Mouse (Mus musculus) retina, postnatal 1 day (tissue): ENCODE results near the gene Foxo1.

Source experiments
- DNase-seq: peaks from one replicate; pipeline ENCODE4 v3.0.0-alpha.2; 2012

The Foxo1 gene

GRCm38 (mm10) chr3:52320516-52321270 lies 52.6 kb downstream of the Foxo1 start:
- no peak for DNase-seq

GRCm38 (mm10) chr3:52322401-52323385 lies 54.6 kb downstream of the Foxo1 start:
- DNase-seq = peak; percentile 27

- no peak for DNase-seq
These were observed 56.9 kb downstream of the Foxo1 start for GRCm38 (mm10) chr3:52325006-52325405.

DNA sequence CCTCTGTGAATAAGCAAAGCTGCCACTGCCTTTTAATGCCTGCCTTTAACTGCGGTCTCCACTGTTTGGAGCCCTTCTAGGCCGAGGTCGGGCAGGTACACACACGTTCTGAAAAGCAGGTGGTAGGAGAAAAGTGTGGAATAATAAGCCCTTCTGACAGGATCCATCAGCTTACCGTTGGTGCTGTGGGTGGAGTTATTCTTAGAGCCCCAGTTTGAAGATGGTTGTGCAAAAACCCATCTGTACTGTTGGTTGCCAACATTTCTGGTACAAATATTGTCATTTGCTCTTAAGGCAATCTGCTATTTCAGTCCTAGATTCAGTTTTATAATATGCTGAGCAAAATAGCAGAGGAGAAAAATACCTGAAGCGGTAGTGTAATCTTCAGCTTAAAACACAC lies 58.6 kb downstream of the Foxo1 start:
- DNase-seq = no peak

DNA sequence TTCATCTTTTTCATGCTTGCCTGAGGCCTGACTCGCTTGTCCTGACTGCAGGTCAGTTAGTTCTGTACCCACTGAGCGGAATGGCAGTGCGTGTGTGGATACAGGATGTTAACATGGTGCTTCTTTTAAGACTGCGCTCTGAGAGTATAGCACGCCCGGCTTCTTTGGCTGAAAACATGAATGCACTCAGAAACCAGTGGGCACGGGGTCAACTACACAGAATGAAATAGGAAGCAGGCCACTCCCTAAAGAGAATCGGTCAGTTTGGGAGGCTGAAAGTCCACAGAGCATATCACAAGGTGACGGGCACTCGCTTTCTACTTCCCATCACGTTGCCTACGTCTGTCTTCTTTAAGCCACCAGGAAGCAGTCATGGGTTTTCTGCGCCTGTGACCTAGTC lies 59.0 kb downstream of the Foxo1 start:
- no peak for DNase-seq

DNA sequence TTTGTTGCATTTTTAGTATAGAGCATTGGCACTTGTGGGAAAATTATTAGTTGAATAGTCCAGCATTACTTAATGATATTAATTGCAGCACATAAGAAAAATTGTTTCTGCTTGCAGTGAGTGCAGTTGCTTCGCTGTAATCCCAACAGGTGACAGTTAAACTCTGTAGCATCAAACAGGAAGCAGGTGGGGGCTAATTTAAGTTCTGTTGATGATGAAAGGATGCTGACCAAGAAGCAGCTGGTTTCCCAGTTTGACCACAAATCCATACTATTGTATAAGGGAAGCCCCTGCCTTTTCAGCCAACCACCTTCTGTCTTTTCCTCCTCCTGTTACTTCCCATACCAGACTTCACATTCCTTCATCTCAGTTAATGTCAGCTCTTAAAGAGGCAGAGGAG lies 63.6 kb downstream of the Foxo1 start:
- DNase-seq = no peak

DNA sequence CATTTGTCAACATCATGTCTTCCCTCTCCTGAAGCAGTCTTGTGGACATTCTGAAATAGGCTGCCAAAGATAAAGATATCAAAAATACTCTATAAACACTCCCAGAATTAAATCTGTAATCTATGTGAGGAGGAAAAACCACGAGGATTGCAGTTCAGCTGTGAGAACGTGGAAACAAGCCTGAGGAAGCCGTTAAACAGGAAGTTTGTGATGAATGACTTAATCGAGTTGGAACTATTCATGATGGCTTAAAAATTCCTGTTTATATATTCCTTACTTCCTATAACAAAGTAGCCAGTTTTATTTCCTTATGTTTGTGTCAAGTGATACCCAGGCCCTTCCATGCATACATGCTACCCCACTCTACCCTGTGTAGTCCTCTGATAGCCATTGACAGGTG lies 70.6 kb downstream of the Foxo1 start:
- no peak for DNase-seq

GRCm38 (mm10) chr3:52340336-52341034 lies 72.3 kb downstream of the Foxo1 start:
- no peak for DNase-seq

- DNase-seq = no peak
These were observed 74.1 kb downstream of the Foxo1 start for GRCm38 (mm10) chr3:52342226-52342625.

DNA sequence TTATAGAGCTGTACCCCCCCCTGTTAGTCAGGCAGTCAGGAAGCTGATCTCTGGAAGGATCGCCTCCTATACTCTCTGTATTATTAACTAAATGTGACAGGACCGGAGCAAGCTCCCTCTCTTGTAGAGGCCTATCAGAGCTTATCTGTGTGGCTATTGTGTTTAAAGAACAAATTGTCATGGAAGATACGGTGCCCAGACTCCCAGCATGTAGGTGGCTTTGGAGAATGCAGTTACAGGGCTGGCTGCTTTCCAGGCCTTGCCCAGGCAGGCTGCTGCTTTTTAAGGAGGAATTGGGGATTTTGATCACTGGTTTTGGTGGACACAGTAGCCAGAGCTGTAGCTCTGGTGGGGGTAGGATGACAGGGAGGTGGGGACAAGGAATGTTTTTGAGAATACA lies 74.7 kb downstream of the Foxo1 start:
- DNase-seq = peak; percentile 53

GRCm38 (mm10) chr3:52343270-52344070 lies 75.3 kb downstream of the Foxo1 start:
- DNase-seq = no peak

DNA sequence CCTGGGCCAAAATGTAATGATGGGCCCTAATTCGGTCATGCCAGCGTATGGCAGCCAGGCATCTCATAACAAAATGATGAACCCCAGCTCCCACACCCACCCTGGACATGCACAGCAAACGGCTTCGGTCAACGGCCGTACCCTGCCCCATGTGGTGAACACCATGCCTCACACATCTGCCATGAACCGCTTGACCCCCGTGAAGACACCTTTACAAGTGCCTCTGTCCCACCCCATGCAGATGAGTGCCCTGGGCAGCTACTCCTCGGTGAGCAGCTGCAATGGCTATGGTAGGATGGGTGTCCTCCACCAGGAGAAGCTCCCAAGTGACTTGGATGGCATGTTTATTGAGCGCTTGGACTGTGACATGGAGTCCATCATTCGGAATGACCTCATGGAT lies 77.7 kb downstream of the Foxo1 start:
- DNase-seq = no peak

DNA sequence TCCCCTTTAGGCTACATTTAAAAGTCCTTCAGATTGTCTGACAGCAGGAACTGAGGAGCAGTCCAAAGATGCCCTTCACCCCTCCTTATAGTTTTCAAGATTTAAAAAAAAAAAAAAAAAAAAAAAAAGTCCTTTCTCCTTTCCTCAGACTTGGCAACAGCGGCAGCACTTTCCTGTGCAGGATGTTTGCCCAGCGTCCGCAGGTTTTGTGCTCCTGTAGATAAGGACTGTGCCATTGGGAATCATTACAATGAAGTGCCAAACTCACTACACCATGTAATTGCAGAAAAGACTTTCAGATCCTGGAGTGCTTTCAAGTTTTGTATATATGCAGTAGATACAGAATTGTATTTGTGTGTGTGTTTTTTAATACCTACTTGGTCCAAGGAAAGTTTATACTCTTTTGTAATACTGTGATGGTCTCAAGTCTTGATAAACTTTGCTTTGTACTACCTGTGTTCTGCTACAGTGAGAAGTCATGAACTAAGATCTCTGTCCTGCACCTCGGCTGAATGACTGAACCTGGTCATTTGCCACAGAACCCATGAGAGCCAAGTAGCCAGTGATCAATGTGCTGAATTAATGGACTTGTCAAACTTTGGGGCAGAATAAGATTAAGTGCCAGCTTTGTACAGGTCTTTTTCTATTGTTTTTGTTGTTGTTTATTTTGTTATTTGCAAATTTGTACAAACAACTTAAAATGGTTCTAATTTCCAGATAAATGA lies 79.0 kb downstream of the Foxo1 start:
- no peak for DNase-seq

DNA sequence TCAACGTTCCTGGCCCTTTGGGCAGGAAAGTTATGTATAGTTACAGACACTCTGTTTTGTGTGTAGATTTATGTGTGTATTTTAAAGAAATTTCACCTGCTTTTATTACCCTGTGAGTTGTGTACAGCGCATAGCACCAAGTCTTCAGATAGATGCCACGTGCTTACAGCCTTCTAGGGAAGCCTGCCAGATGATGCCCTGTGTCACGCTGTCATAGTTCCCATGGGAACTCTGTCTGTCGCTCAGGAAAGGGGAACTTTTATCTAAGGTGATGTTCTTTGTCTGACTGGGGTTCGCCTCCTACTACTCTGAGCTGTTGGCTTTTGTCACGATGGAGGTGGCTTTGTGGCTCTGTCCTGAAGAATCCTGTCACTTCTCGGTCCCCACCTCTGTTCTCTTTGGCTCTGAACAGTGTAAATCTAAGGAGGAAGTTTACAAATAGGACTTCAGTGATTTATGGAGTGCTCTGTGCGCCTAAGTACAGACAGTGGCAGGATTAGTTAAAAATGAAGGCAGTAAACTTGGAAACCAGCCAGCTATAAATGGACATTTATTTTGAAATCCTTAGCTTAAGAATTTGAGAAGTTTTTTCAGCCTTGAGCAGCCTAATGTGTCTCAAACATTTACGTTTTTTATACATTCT lies 80.0 kb downstream of the Foxo1 start:
- no peak for DNase-seq

DNA sequence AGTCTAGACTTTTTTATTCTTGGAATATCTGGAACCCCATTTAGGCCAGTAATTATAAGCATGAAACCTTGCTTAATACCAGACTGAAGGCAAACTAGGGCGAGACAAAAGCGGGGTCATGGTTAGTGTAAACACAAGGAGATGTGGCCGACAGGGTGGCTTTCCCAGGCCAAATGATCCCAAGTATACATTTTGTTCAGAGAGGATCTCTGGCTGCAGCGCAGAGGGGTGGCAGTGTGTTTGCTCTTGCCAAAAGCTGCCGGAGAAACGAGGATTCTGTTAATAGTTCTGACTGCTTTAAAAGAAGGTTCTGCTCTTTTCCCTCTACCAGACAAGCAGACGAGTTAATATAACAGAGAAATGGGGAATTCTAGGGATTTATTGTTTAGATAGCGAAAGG lies 82.5 kb downstream of the Foxo1 start:
- DNase-seq = no peak

- no peak for DNase-seq
These were observed 83.8 kb downstream of the Foxo1 start for GRCm38 (mm10) chr3:52351901-52352300.

- DNase-seq = no peak
These were observed 86.1 kb downstream of the Foxo1 start for GRCm38 (mm10) chr3:52354203-52354602.

GRCm38 (mm10) chr3:52357265-52357953 lies 89.3 kb downstream of the Foxo1 start:
- DNase-seq = no peak

GRCm38 (mm10) chr3:52364576-52364975 lies 96.4 kb downstream of the Foxo1 start:
- no peak for DNase-seq

DNA sequence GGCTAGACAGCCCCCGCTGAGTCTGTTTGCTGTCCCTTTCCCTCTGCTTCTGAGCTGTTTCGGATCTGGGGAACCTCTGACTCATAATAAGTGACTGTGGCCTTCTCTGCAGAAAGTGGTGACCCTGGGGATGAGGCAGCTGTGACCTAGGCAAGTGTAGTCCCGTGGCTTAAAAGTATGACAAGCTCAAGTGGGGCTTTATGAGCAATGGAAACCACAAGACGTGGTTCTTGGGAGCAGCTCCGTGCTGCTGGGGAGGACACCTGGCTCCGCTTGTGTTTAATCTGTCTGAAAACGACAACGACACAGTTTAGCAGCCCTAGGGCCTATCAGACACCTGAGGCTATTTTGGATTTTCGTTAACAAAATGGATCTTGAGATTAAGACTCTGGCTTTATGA lies 101.1 kb downstream of the Foxo1 start:
- DNase-seq = no peak
